Mouse (Mus musculus) left cerebral cortex, adult 2 months (tissue): Measurements from ENCODE around the gene Apba1. TPM values are rescaled to one million over a fixed set of nuclear protein-coding genes. Genes with fewer than 3 reads are reported as not detected.

Experiments used
- DNase-seq, 2 experiments: peaks; one replicate each; pipeline ENCODE4 v3.0.0; 2021 to 2022; ENCODE audit warnings: low spot score in 2 of 2, mixed read lengths in 1 of 2; ENCODE audit errors: extremely low spot score in 1 of 2
- H3K27ac ChIP-seq: fragments of 200-600 bp; 2 replicates; pipeline ENCODE4 v1.8.1; 2022
- H3K4me3 ChIP-seq: fragments of 200-600 bp; 2 replicates; pipeline ENCODE4 v1.8.1; 2022
- CTCF ChIP-seq: fragments of 200-600 bp; IDR thresholded peaks from 2 replicates; pipeline ENCODE4 v1.8.1; 2022; ENCODE audit warnings: antibody characterized with exemption, mild to moderate bottlenecking, moderate library complexity
- intact Hi-C: fragments of 180-260 bp; cut with DNase I; formaldehyde crosslinking; loops from one replicate; pipeline ENCODE4 v1.15.1; 2025
- total RNA-seq, 2 experiments: library from RNA; stranded (reverse); gene quantifications; 2 replicates each; pipeline ENCODE4 v1.2.3; 2021

Apba1 gene
- total RNA-seq, 2 experiments from 2014 or later, result 127 to 134 TPM

- DNase-seq, result peak; percentile 35 to 64
- intact Hi-C loops, result loop anchor here (10.0 kb wide), 1 partner anchor 422 kb away; no protein-coding TSS in a partner anchor
- no peak for TF ChIP-seq CTCF
- Histone ChIP-seq H3K27ac (no peak overlapping the region), H3K4me3 (no peak overlapping the region)
Observed at GRCm38 (mm10) chr19:23967156-23967555, 208.5 kb downstream of the Apba1 start.

- TF ChIP-seq CTCF, result no peak
- Histone ChIP-seq H3K4me3 (no peak overlapping the region), H3K27ac (no peak overlapping the region)
- intact Hi-C loops, result loop anchor here (2.0 to 10.0 kb wide), 2 partner anchors 53 to 423 kb away; no protein-coding TSS in a partner anchor
- no peak for DNase-seq
Observed at GRCm38 (mm10) chr19:23968125-23968861, 209.6 kb downstream of the Apba1 start.

DNA sequence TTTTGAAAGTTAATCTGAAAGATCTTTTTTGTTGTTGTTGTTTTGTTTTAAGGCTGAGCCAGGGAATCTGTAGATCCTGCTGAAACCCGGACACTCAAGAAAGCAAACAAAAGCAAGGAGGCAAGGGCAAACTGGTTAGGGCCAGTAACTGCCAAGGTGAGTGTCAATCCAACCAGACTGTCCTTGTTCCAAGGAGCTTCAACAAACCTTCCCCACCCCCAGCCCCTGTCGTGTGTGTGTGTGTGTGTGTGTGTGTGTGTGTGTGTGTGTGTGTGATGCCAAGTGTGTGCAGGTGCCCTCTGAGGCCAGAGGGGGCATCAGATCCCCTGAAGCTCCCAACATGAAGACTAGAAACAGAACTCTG lies 210.2 kb downstream of the Apba1 start:
- intact Hi-C loops, result loop anchor here (2.0 to 10.0 kb wide), 2 partner anchors 52 to 424 kb away; no protein-coding TSS in a partner anchor
- no peak for TF ChIP-seq CTCF

DNA sequence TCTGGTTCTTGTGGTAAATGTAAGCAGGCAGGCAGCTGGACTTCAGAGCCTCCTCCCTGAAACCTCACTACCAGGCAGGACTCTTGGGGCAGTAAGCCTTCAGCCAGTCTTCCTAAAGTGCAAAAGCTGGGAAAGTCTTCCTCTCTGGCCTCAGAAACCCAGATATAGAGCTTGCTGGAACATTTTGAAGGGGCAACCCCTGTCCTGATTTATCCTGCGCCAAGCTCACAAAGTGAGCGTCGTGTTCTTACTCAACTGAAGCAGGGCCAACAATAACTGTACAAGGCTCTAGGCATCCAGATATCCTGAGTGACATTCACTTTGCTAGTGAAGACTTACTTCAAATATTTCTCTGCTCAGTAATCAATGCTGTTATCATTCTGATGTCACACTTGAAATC lies 211.7 kb downstream of the Apba1 start:
- TF ChIP-seq CTCF, result no peak
- H3K4me3 ChIP-seq, result no peak overlapping the region
- DNase-seq, result no peak
- H3K27ac ChIP-seq, result no peak overlapping the region
- intact Hi-C loops, result no loop called here

More for the DNA sequence above, 210.2 kb downstream of the Apba1 start:
- no peak overlapping the region for H3K27ac ChIP-seq
- no peak overlapping the region for H3K4me3 ChIP-seq
- no peak for DNase-seq

- no peak for DNase-seq
- H3K27ac ChIP-seq, result no peak overlapping the region
- intact Hi-C loops, result no loop called here
- no peak for TF ChIP-seq CTCF
- no peak overlapping the region for H3K4me3 ChIP-seq
Observed at GRCm38 (mm10) chr19:23971391-23971790, 212.7 kb downstream of the Apba1 start.

DNA sequence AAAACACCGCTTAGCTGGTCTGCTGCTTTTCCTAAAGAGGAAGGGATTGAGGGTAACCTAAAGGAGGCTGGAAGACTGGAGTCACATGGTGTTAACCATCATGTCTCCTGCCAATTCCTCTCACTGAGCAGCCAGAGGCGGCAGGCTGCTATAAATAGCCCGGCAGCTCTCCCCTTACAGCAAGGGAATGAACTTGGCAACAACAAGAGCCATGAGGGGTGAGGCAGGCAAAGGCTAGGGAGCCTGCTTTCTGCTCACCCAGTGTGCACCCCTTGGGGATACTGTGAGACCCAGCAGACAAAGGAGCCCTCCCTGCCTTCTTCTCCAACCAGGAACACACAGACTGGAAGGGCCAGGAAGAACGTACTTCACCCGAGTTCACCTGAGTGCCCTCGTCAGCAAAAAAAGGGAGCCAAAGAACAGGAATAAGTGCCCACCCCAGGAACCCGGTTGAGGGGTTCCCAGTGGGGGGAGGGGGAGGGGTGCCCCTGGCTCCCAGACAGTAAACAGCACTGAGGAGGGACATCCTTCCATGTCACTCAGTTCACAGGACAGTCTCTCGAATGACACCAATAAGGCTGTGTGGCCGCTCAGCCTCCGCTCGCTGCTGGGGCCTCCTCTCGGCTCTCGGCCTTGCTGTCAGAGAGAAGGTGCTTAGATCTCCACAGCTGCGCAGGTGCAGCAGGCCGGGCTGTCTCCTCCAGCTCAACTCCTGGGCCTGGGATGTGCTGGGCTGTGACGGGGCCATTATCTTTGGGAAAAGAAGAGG lies 214.4 kb downstream of the Apba1 start:
- intact Hi-C loops, result no loop called here
- no peak overlapping the region for H3K27ac ChIP-seq
- DNase-seq, result no peak
- H3K4me3 ChIP-seq, result no peak overlapping the region
- TF ChIP-seq CTCF, result no peak

GRCm38 (mm10) chr19:23977901-23978443 lies 219.3 kb downstream of the Apba1 start:
- TF ChIP-seq CTCF, result no peak
- Histone ChIP-seq H3K4me3 (no peak overlapping the region), H3K27ac (no peak overlapping the region)
- intact Hi-C loops, result no loop called here
- DNase-seq, result no peak

- H3K4me3 ChIP-seq, result no peak overlapping the region
- no peak for TF ChIP-seq CTCF
- no peak overlapping the region for H3K27ac ChIP-seq
- peak; percentile 36 to 46 for DNase-seq
- intact Hi-C loops, result loop anchor here (5.0 kb wide), 2 partner anchors 127 to 287 kb away; no protein-coding TSS in a partner anchor
Observed at GRCm38 (mm10) chr19:23980598-23980997, 221.9 kb downstream of the Apba1 start.

GRCm38 (mm10) chr19:23984186-23984585 lies 225.5 kb downstream of the Apba1 start:
- DNase-seq, result no peak
- TF ChIP-seq CTCF, result no peak
- Histone ChIP-seq H3K4me3 (no peak overlapping the region), H3K27ac (no peak overlapping the region)
- intact Hi-C loops, result loop anchor here (5.0 kb wide), 2 partner anchors 123 to 283 kb away; no protein-coding TSS in a partner anchor

GRCm38 (mm10) chr19:23987291-23987690 lies 228.6 kb downstream of the Apba1 start:
- Histone ChIP-seq H3K4me3 (no peak overlapping the region), H3K27ac (no peak overlapping the region)
- TF ChIP-seq CTCF, result no peak
- no peak for DNase-seq
- intact Hi-C loops, result no loop called here

DNA sequence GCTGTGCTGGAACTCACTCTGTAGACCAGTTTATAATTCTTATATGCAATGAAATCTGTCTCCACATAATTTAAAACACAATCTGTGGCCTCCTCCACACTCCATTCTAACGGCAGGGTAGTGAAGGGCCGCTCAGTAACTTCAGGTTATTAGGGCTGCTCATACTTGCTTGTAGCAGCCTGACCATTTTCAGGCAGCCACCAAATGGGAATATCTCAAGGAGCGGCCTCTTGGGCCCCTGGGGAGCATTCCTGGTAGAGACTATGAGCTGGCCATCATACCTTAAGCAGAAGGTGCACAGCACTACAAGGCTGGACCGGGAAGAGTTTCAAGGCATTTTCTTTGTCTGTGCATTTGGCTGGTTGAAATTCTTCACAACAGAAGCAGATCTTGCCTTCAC lies 229.5 kb downstream of the Apba1 start:
- intact Hi-C loops, result no loop called here
- no peak for TF ChIP-seq CTCF
- H3K4me3 ChIP-seq, result no peak overlapping the region
- no peak overlapping the region for H3K27ac ChIP-seq
- no peak for DNase-seq
